Mouse (Mus musculus) forebrain, embryonic 11.5 days (tissue): ENCODE data around the gene Nav2. TPM values are rescaled to one million over a fixed set of nuclear protein-coding genes. Genes with fewer than 3 reads are reported as not detected.

ENCODE experiments used
- ATAC-seq: fragments of 200-750 bp; cut with Nextera tagmentation; replicated peaks from 2 replicates; pipeline ENCODE4 v1.8.0; 2017; ENCODE audit warnings: moderate TSS enrichment; ENCODE audit not compliant: low FRiP score
- DNase-seq: peaks from one replicate; pipeline ENCODE4 v3.0.0-alpha.2; 2017; ENCODE audit warnings: low spot score
- H3K27ac ChIP-seq: fragments of 300-500 bp; sonication (generic); 2 replicates; pipeline ENCODE4 v1.5.1; 2014; ENCODE audit warnings: low read depth, low read length
- H3K27me3 ChIP-seq: fragments of 300-500 bp; sonication (generic); 2 replicates; pipeline ENCODE4 v1.6.1; 2014; ENCODE audit warnings: mild to moderate bottlenecking, low read length, mixed read lengths; ENCODE audit not compliant: control insufficient read depth, insufficient read depth
- H3K36me3 ChIP-seq: fragments of 300-500 bp; sonication (generic); 2 replicates; pipeline ENCODE4 v1.6.1; 2014; ENCODE audit warnings: mild to moderate bottlenecking, low read length, moderate library complexity, mixed read lengths; ENCODE audit not compliant: control insufficient read depth, insufficient read depth
- H3K4me1 ChIP-seq: fragments of 300-500 bp; sonication (generic); replicated peaks from 2 replicates; pipeline ENCODE4 v1.6.1; 2014; ENCODE audit warnings: low read length, mixed read lengths; ENCODE audit not compliant: control insufficient read depth, insufficient read depth
- H3K4me2 ChIP-seq: fragments of 300-500 bp; sonication (generic); 2 replicates; pipeline ENCODE4 v1.6.1; 2014; ENCODE audit warnings: low read depth, mild to moderate bottlenecking, low read length, moderate library complexity, mixed read lengths; ENCODE audit not compliant: severe bottlenecking
- H3K4me3 ChIP-seq: fragments of 300-500 bp; sonication (generic); 2 replicates; pipeline ENCODE4 v1.5.1; 2014; ENCODE audit warnings: low read depth, low read length
- H3K9ac ChIP-seq: fragments of 300-500 bp; sonication (generic); 2 replicates; pipeline ENCODE4 v1.6.1; 2014; ENCODE audit warnings: low read length
- H3K9me3 ChIP-seq: fragments of 300-500 bp; sonication (generic); 2 replicates; pipeline ENCODE4 v1.6.1; 2016; ENCODE audit warnings: low read length, mixed read lengths; ENCODE audit not compliant: control insufficient read depth
- whole genome bisulfite sequencing: fragments of 180-500 bp; shearing (Covaris S2); extraction: QIAGEN DNeasy Blood & Tissue Kit; methylation state at CpG from one replicate; pipeline ENCODE4 v1.1.7; 2014; 5-methylcytosine and 5-hydroxymethylcytosine counted together
- polyA plus RNA-seq: library from polyadenylated mRNA; unstranded; fragments of >200 nt; fragmentation: Nextera tagmentation; extraction: Ambion mirVana; gene quantifications from 2 replicates; pipeline ENCODE4 v1.2.1, GENCODE M21; 2014

Nav2 gene
- polyA plus RNA-seq, 1 experiment from 2014 or later: 7.2 TPM

- DNase-seq: peak; percentile 67
- Histone ChIP-seq H3K4me2 (peak overlapping the region; percentile 94), H3K36me3 (peaks cover 2% of the 10 kb centered on the region; the same call in 1 of the 2 replicates), H3K27ac (no peak overlapping the region), H3K9ac (peak overlapping the region; percentile 98), H3K9me3 (no peaks in the 10 kb centered on the region), H3K4me3 (peak overlapping the region; percentile 78), H3K27me3 (peaks cover 16% of the 10 kb centered on the region), H3K4me1 (peaks cover 2% of the 10 kb centered on the region)
- 2% methylated on average over 28 of the region's 28 CpGs for WGBS
- no peak for ATAC-seq
Measured at GRCm38 (mm10) chr7:48881971-48882609, 26.4 kb upstream of the Nav2 start.

- ATAC-seq: no peak
- Histone ChIP-seq H3K4me2 (no peak overlapping the region), H3K9me3 (no peaks in the 10 kb centered on the region), H3K36me3 (no peaks in the 10 kb centered on the region), H3K4me1 (peaks cover 4% of the 10 kb centered on the region), H3K9ac (no peak overlapping the region), H3K4me3 (no peak overlapping the region), H3K27me3 (peaks cover 16% of the 10 kb centered on the region), H3K27ac (no peak overlapping the region)
- 74% methylated on average over 4 of the region's 4 CpGs for WGBS
- no peak for DNase-seq
Measured at GRCm38 (mm10) chr7:48883525-48884265, 24.8 kb upstream of the Nav2 start.

GRCm38 (mm10) chr7:48884266-48884611 lies 24.3 kb upstream of the Nav2 start:
- ATAC-seq (no peak), DNase-seq (no peak)
- Histone ChIP-seq H3K36me3 (no peaks in the 10 kb centered on the region), H3K27ac (no peak overlapping the region), H3K9me3 (no peaks in the 10 kb centered on the region), H3K27me3 (peaks cover 16% of the 10 kb centered on the region), H3K4me2 (no peak overlapping the region), H3K4me1 (peaks cover 4% of the 10 kb centered on the region), H3K4me3 (no peak overlapping the region), H3K9ac (no peak overlapping the region)
- 71% methylated on average over 5 of the region's 5 CpGs for WGBS

- WGBS: 48% methylated on average over 8 of the region's 8 CpGs
- peaks cover 11% of the 10 kb centered on the region for H3K27me3 ChIP-seq
- ATAC-seq: no peak
Measured at GRCm38 (mm10) chr7:48887973-48888372, 20.5 kb upstream of the Nav2 start.

GRCm38 (mm10) chr7:48888751-48889150 lies 19.8 kb upstream of the Nav2 start:
- peaks cover 13% of the 10 kb centered on the region; the same call in 1 of the 2 replicates for H3K4me1 ChIP-seq
- no peaks in the 10 kb centered on the region for H3K36me3 ChIP-seq
- H3K27me3 ChIP-seq: peaks cover 10% of the 10 kb centered on the region
- H3K9ac ChIP-seq: no peak overlapping the region
- no peak overlapping the region for H3K4me3 ChIP-seq
- H3K27ac ChIP-seq: no peak overlapping the region
- no peak for ATAC-seq
- H3K9me3 ChIP-seq: no peaks in the 10 kb centered on the region
- 78% methylated on average over 2 of the region's 2 CpGs for WGBS
- H3K4me2 ChIP-seq: no peak overlapping the region
- DNase-seq: no peak

More at GRCm38 (mm10) chr7:48887973-48888372, 20.5 kb upstream of the Nav2 start:
- H3K9ac ChIP-seq: no peak overlapping the region
- no peak overlapping the region for H3K4me3 ChIP-seq
- H3K4me2 ChIP-seq: no peak overlapping the region
- H3K4me1 ChIP-seq: peaks cover 13% of the 10 kb centered on the region; the same call in 1 of the 2 replicates
- H3K36me3 ChIP-seq: no peaks in the 10 kb centered on the region
- H3K9me3 ChIP-seq: no peaks in the 10 kb centered on the region
- H3K27ac ChIP-seq: no peak overlapping the region
- DNase-seq: no peak

GRCm38 (mm10) chr7:48891029-48891428 lies 17.5 kb upstream of the Nav2 start:
- peaks cover 4% of the 10 kb centered on the region; the same call in 1 of the 2 replicates for H3K27me3 ChIP-seq
- no peak overlapping the region for H3K4me3 ChIP-seq
- H3K9ac ChIP-seq: peak overlapping the region; percentile 20; the same call in 1 of the 2 replicates
- no peaks in the 10 kb centered on the region for H3K36me3 ChIP-seq
- no peaks in the 10 kb centered on the region for H3K9me3 ChIP-seq
- 0 out of 2 replicates have a peak overlapping the region, but pooled peaks have one; percentile 31 for H3K27ac ChIP-seq
- H3K4me2 ChIP-seq: no peak overlapping the region
- DNase-seq (no peak), ATAC-seq (peak; percentile 63)
- WGBS: 38% methylated on average over 5 of the region's 5 CpGs
- H3K4me1 ChIP-seq: peaks cover 13% of the 10 kb centered on the region; the same call in 1 of the 2 replicates

GRCm38 (mm10) chr7:48893093-48893492 lies 15.4 kb upstream of the Nav2 start:
- H3K4me3 ChIP-seq: no peak overlapping the region
- DNase-seq (no peak), ATAC-seq (no peak)
- H3K27me3 ChIP-seq: peaks cover 4% of the 10 kb centered on the region; the same call in 1 of the 2 replicates
- H3K27ac ChIP-seq: no peak overlapping the region
- no peaks in the 10 kb centered on the region for H3K36me3 ChIP-seq
- H3K9me3 ChIP-seq: no peaks in the 10 kb centered on the region
- H3K9ac ChIP-seq: no peak overlapping the region
- no peak overlapping the region for H3K4me2 ChIP-seq
- peaks cover 23% of the 10 kb centered on the region for H3K4me1 ChIP-seq
- 82% methylated on average over 7 of the region's 7 CpGs for WGBS

GRCm38 (mm10) chr7:48894152-48894551 lies 14.4 kb upstream of the Nav2 start:
- ATAC-seq (no peak), DNase-seq (peak; percentile 84)
- Histone ChIP-seq H3K4me1 (peaks cover 24% of the 10 kb centered on the region), H3K4me2 (no peak overlapping the region), H3K27me3 (peaks cover 8% of the 10 kb centered on the region; the same call in 1 of the 2 replicates), H3K9me3 (no peaks in the 10 kb centered on the region), H3K4me3 (no peak overlapping the region), H3K27ac (no peak overlapping the region), H3K36me3 (no peaks in the 10 kb centered on the region), H3K9ac (no peak overlapping the region)
- WGBS: 3% methylated on average over 6 of the region's 6 CpGs
